Mouse (Mus musculus) heart, postnatal 25 days (tissue): ENCODE data around the gene Perp. TPM values are rescaled to one million over a fixed set of nuclear protein-coding genes. Genes with fewer than 3 reads are reported as not detected.

Source experiments
- DNase-seq: peaks from one replicate; pipeline ENCODE4 v3.0.0; 2022; ENCODE audit warnings: low spot score
- intact Hi-C: fragments of 180-260 bp; cut with DNase I; formaldehyde crosslinking; loops from one replicate; pipeline ENCODE4 v1.15.1; 2025
- total RNA-seq, 2 experiments: library from RNA; stranded (reverse); gene quantifications; 2 replicates each; pipeline ENCODE4 v1.2.3; 2021

Perp gene
- total RNA-seq, result 100 to 1,000 TPM; 121 to 130 TPM

DNA sequence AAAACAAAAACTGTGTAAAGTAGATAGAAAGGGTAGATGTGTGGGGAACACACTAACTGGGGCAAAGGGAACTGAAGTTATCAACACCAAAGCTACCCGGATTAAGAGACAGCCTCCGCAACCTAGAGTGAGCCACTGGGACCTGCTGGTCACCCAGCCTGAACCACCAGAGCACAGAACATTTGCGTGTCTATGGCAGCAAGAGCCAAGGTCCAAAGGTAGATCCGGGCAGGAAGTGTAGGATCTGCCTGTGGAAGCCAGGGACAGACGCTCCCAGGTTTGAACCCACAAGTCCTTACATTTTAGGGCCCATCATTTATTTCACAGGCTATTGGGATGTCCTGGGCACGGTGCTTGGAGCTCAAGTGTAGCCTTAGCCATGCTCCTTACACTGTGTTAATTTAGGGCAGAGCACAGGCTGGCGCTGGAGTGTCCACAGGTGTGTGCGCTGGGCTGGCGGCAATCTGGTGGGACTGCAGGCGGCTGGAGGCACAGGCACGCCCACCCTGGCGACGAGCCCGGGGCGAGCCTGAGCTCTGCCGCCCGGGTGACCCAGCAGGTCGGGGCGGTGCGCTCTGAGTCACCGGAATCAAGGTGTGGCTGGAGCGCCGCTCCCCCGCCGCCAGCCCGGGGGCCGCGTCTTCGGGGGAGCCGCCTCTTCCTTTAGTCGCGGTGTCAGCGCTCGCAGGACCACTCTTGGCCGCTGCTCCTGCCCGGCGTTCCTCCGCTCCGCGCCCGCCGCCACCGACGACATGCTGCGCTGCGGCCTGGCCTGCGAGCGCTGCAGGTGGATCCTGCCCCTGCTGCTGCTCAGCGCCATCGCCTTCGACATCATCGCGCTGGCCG lies at the start of gene Perp:
Gene Perp (plus strand): TSS at position 580 of the 846 bp plus-strand sequence.
- intact Hi-C loops, result no loop called here
- DNase-seq, result peak; percentile 21

DNA sequence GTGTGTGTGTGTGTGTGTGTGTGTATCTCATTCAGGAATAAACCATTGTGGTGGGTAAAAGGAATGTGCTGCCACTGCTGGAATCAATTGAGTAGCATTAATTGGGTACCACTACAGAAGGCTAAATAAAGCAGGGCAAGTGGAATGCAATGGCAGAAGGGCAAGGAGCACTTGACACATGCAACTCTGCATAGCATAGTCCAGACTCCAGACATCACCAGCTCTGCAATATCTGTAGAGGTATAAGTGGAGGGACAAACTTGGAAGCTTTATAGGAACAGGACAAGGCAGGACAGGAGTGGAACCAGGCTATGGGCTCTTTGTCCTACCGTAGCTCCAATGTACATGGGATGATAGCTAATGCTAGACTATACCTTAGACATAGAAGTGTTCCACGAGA lies 33.1 kb upstream of the Perp start:
- no peak for DNase-seq
- intact Hi-C loops, result no loop called here

DNA sequence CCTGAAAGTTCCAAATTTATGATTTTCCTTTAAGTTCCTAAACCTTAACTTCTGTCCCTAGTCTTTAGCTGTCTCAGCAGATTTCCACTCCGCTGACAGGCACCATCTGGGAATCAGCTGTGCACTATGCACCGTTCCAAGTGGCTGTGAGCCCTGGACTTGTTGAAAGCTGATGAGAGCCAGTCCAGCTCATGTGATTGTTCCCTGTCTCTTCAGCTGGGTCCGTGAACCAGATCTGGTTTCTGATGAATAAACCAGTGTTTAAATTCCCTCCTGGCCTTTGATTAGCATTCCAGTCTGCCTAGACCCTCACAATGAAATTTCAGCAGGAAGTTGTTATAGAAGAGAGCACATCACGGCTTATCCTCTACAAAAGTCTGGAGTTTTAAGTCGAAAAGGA lies 28.3 kb upstream of the Perp start:
- intact Hi-C loops, result loop anchor here (5.0 kb wide), 1 partner anchor 44 kb away; no protein-coding TSS in a partner anchor
- peak; percentile 10 for DNase-seq

DNA sequence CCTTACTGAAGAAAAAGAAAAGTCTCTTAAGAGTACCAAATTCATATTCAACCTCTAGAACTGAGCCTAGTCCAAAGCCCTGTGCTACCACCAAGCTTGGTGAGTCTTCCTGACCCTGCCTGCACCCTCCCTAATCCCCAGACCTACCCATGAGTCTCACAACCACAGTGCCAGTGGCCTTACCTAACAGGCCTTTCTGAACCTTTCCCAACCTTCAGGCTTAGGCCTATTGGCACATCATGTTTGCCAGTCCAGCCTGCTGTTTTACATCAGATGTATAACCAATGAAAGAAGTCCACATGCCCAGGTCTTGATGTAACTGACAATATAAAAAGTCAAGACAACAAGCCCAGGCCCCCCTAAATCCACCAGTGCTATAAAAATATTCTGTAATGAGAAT lies 19.7 kb upstream of the Perp start:
- no peak for DNase-seq
- intact Hi-C loops, result no loop called here

DNA sequence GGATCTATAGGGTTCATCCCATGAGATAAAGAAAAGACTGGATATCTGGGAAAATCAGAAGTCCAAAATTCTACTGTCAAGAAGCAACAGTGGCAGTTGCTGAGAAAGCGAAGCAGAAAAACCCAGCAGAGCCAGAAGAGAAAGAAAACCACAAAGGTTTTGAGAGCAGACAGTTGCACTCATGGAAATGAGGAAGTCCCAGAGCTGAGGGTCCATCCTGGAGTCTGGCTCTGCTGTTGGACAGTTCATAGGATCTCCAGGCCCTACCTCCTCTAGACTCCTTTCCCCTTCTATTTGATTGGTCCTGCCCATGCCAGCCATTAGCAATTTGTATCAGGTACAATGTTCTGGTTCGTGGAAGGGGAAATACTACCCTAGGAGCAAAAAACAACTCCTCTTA lies 18.7 kb upstream of the Perp start:
- DNase-seq, result no peak
- intact Hi-C loops, result no loop called here

DNA sequence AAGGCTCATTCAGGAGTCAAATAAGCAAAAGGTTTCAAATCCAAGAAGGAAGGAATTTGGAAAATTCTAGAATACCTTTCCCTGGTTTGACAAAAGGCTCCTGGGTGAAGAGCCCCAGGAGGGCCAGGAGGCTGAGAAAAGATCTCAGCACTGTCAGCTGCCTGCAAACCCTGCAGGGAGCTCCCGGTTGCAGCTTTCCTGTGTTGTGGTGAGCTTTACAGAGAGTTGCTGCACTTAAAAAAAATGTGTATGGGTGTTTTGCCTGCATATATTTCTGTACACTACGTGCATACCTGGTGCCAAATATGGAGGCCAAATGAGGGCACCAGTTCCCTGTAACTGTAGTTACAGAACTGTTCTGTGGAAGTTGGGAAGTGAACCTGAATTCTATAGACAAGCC lies 16.9 kb upstream of the Perp start:
- intact Hi-C loops, result no loop called here

DNA sequence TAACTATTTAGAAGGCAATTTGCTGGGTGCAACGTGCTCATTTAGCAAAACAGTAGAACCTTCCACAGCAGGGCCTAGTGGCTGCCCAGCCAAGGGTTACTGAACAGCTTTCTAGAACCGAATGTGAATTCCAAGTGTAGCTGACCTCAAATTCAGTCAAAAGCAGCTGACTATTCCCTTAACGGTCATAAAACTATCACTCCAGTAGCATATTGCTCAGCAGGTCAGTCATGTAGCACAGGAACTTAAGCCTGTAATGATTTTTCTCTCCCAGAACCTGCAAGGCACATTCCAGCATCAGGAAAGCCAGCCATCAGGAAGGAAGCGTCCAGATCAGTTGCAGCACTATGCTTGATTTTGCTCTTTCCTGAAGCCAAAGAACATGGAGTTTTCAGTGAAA lies 14.5 kb upstream of the Perp start:
- DNase-seq, result no peak
- intact Hi-C loops, result no loop called here

More for the DNA sequence above, 16.9 kb upstream of the Perp start:
- DNase-seq, result no peak

DNA sequence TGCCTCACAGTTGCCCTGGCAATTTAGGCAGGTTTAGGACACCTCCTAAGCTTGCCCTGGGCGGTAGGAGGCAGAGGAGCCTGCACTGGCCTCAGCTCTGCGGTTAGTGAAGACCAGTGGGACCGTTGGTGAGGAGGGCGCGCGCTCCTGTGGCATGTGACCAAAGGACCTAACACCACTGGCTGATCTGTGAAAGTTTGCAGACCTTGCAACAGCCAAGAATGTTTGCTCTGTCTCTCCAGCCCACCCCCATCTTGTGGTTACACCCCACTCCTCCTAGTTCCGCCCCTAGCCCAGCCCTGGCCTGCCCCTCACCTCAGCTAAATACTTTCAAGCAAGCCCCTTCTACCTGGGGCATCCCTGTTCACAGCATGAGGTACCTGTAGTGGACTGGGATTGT lies 13.0 kb upstream of the Perp start:
- DNase-seq, result no peak
- intact Hi-C loops, result no loop called here

DNA sequence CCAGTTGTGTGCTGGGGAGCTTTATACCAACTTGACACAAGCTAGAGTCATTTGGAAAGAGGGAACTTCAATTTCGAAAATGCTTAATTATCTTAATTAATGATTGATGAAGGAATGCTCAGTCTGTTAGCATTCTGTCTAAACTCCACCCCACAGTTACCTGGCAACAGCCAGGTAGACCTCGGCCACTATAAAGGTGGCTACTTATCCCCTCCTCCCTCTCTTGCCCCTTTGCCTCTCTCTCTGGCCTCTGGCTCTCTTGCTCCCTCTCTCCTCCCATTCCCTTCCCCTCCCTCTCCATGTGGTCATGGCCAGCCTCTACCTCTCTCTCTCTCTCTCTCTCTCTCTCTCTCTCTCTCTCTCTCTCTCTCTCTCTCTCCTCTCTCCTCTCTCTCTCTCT lies 10.4 kb upstream of the Perp start:
- no peak for DNase-seq
- intact Hi-C loops, result no loop called here

DNA sequence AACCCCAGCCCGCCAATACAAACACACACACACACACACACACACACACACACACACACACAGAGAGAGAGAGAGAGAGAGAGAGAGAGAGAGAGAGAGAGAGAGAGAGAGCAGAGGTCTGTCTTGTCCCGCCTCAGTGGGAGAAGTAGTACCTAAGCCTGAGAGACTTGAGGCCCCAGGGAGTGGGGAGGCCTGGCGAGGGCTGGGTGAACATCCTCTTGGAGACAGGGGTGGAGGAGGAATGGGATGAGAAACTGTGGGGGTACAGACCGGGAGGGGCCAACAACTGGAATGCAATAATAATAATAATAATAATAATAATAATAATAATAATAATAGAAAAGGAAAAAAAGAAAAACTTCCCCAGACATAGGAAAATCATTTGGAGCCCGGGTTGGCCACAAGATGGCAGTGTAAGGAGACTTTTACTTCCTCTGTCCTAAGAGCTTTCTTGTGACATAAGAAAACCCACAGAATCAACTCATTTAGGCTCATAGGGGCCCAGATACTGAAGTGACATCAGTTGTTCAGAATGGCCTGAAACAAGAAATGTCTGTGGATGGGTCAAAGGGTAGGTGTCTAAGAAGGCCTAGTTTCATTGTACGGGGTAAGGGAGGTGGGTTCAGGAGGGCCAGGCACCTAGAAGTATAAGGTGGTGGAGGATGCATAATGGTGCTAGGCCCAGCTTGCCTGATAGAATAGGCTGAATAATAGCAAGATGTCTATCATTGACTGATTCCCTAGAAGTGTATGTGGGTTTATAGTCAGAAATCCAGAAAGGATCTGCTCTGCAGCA lies 8.9 kb upstream of the Perp start:
- no peak for DNase-seq
- intact Hi-C loops, result loop anchor here (5.0 kb wide), 1 partner anchor 444 kb away; no protein-coding TSS in a partner anchor

DNA sequence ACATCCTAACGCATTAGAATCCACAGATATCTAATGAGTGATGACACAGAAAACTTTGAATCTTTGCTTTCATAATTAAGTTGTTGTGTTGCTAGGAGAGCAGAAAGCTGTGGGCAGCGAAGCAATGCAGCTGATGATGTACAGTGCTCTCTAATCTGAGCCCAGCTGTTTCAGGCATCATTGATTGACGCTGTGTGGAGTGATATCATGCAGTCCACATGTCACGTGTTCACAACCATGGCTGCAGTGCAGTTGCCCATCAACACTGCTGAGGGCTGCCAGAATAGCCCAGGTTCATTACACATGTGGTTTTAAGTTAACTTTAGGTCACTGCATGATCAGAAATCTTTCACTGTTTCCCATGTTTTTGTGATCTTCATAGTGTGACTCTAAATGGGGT lies 5.3 kb upstream of the Perp start:
- intact Hi-C loops, result loop anchor here (5.0 kb wide), 1 partner anchor 447 kb away; no protein-coding TSS in a partner anchor
- no peak for DNase-seq

DNA sequence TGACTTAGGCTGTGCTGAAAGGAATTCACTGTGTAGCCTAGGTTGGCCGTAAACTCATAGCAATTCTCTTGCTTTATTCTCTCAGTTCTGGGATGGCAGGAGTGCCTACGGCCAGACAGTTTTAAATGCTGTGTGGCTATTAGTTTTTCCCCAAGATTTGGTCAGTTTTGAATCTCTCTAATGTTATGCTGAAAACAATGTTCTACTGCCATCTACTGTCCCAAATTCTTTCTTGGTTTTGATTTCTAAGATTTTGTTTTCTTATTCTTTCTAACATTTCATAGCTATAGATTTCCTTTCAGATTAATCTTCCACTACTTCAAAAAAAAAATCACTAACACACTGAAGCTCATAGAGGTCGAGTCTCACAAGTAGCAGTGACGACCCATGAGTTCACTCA lies 4.1 kb upstream of the Perp start:
- DNase-seq, result no peak
- intact Hi-C loops, result loop anchor here (2.0 kb wide), 2 partner anchors 80 to 278 kb away; no protein-coding TSS in a partner anchor

DNA sequence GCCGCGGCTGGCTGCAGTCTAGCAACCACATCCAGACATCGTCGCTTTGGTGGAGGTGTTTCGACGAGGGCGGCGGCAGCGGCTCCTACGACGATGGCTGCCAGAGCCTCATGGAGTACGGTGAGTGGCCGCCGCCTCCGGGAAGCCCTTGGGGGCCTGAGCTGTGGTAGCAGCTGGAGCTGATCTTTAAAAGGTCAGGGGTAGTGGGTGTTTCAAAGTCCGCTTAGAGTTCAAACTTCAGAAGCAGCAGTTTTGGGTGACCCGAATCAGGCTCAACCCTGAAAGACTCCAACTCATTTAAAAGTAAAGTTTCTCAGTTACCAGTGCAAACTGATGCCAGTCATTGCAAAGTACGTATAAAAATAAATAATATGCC lies 455 bp downstream of the Perp start:
- intact Hi-C loops, result no loop called here
- DNase-seq, result no peak

DNA sequence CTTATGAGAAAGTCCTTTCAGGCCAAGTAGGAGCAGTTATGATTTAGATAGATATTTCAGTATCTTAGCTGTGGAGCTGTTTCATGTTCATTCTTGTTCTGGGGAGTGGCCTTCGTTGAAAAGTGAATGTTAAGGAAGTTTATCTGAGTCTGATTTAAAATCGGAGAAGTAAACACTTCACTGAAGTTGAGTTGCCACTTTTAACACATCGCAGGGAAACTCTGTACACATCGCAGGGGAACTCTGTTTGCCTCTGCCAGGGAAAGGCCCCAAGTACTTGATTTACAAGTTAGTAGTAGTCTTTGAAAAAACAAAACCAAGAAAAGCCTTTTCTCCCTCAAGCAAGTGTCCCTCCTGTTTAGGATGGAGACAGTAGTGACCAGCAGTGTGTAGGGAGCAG lies 891 bp downstream of the Perp start:
- DNase-seq, result no peak
- intact Hi-C loops, result no loop called here

DNA sequence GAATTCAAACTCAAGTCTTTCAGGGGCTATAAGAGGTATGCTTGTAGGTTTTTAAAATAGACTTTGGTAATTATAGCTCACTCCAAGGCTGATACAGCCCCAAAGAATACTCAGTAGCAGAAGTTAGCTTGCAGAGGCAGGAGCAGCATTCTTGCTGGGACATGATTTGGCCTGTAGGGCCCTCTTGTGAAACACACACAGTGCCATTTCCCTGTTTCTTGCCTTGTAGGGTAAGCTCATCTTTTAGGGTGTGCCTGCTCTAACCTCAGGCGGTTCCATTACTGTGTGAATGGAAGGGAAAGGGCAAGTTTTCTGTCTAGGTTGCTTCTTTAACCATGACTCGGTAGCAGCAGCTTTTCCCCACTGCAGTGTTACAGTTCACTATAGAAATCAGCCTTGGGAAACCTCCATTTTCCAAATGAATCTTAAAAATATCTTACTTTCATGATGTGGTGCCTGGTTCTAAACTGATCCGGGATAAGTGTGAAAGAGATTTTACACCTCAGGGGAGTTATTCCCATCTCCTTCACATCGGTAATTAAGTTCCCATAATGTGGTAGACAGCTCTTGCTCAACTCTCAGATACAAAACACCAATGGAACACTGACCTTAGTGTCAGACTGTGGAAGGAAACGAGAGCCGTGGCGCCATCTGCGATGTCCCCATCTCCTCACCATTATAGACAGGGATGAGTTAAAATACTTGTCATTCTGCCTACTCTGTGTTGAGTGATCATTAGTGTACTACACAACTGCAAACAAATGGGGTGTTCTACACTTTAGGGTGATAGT lies 1.8 kb downstream of the Perp start:
- intact Hi-C loops, result no loop called here
- DNase-seq, result no peak

DNA sequence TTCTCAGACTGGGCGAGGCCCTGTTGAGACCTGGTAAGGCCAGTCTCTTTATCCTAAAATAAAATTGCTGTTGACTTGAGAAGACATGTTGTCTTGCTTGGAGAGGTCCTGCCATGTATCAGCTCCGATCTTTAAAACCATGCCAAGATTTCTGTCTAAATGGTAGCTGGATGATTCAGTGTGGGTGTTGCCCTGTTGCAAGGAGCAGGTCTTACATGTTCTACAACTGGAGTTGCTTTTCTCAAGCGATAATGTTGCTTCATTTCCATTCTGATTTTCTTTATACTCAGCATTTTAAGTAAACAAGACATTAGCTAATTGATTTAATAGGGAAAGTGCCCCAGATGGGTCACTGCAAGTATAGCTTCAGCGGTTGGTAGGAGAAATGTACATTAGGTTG lies 5.4 kb downstream of the Perp start:
- no peak for DNase-seq

DNA sequence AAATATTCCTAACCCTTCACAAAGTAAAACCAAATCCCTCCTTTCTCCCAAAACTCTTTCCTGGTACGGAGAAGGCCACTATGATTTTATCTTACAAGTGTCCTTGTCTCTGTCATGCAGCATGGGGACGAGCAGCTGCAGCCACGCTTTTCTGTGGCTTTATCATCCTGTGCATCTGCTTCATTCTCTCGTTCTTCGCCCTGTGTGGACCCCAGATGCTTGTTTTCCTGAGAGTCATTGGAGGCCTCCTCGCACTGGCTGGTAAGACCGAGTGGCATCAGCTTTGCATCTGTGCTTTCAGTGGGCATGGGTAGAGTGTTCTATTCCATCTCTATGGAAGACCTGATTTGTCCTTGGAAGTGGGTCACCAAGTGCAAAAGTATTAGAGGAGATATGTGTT lies 8.6 kb downstream of the Perp start:
- DNase-seq, result no peak
- intact Hi-C loops, result no loop called here

More for the DNA sequence above, 5.4 kb downstream of the Perp start:
- intact Hi-C loops, result no loop called here

DNA sequence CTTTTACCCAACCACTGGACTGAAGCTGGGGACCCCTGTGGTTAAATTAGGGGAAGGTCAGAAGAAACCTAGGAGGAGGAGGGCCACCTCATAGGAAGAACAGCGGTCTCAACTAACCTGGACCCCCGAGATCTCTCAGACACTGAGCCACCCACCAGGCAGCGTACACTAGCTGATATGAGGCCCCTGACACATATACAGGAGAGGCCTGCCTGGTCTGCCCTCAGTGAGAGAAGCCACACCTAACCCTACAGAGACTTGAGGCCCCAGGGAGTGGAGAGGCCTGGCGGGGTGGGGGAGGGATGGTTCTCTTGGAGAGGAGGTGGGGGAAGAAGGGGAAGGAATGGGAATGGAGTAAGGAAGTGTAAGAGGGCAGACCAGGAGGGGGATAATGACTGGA lies 12.4 kb downstream of the Perp start:
- intact Hi-C loops, result no loop called here
- no peak for DNase-seq

DNA sequence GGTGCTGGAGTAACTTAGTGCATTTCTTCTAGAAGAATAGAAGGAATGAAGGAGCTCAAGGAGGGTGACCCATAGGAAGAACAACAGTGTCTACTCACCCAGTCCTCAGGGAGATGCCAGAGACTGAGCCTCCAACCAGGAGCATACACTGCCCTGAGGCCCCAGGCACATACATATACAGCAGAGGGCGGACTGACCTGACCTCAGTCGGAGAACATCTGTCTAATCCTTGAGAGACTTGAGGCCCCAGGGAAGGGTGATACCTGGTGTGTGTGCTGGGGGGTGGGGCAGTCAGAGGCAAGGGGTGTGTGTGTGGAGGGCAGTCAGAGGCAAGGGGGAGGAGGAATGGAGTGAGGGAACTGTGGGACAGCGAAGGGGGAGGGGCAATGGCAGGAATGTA lies 14.8 kb downstream of the Perp start:
- no peak for DNase-seq
- intact Hi-C loops, result no loop called here

DNA sequence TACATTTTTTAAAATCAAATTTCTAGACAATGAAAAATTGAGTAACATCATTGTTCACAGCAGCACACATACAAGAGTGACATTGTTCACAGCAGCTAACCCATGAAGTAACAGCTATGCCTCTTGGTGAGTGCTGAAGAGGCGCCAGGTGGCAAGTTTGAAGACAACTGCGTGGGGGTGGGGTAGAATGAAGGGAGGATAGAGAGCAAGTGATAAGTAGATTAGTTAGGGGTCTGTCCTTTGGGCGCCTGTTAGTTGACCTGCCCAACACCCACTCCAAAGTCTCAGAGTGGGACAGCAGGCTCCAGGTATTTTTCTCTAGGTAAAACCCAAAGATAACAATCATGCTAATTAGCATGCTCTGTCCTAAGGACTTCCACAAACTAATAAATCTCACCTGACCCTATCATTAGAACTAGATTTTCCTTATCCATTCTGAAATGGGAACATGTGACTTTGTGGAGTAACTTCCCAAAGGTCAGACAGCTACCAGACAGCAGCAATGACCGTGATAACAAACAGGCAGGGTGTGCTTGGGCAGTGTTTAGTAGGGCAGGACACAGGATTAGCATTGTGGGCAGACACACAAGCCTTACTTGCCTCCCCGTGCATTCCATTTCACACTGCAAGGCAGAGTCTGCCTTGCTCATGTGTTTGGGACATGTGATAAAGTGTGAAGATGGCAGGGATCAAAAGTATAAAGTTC lies 15.5 kb downstream of the Perp start:
- intact Hi-C loops, result no loop called here
- no peak for DNase-seq
